Mouse (Mus musculus) cerebral cortex, adult 2 months (tissue): ENCODE measurements around the gene Cdh13.

Experiments used
- WGBS: fragments of 180-500 bp; shearing (Covaris S2); methylation state at CpG from one replicate; pipeline ENCODE4 v1.1.7; 2018; 5-methylcytosine and 5-hydroxymethylcytosine counted together

Gene Cdh13

GRCm38 (mm10) chr8:118296477-118296876 is 12.9 kb downstream of the Cdh13 start:
- WGBS: 99% methylated on average over 5 of the region's 5 CpGs

DNA sequence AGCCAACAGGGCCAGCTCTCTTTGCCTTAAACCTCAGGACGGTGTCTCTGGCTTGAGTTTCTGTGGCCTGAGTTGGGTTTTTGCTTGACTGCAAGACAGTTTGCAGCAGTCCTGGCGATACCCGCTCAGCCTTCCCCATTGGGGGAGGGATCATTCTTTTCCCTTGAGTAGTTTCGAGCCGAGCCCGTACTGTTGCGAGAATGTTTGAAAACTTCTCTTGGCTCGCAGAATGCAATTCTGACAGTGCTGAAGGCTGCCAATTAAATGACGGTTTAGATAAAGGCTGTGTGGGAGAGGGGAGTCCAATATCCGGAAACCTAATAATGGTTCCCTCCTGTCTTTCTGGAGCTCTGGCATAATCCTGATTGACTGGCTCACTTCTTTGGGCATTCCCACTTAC is 23.4 kb downstream of the Cdh13 start:
- WGBS: 79% methylated on average over 10 of the region's 10 CpGs

DNA sequence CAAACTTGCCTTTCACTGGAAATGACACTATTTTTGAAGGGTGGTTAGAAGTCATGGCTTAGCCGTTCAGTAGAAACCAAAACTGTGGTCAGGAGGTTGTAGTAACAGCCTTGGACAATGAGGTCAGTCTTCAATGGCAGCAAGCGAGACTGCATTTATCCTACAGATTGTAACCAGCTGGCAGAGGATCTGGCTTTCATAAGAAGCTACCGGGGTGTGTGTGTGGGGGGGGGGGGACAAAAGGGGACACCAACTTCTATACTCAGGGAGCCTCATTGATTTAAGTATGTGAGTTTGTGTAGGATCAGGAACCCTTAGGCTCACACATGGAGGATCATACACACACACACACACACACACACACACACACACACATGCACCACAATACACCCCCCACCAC is 25.6 kb downstream of the Cdh13 start:
- WGBS: 59% methylated on average over 3 of the region's 3 CpGs

GRCm38 (mm10) chr8:118313426-118314187 is 30.1 kb downstream of the Cdh13 start:
- 84% methylated on average over 17 of the region's 17 CpGs for WGBS

DNA sequence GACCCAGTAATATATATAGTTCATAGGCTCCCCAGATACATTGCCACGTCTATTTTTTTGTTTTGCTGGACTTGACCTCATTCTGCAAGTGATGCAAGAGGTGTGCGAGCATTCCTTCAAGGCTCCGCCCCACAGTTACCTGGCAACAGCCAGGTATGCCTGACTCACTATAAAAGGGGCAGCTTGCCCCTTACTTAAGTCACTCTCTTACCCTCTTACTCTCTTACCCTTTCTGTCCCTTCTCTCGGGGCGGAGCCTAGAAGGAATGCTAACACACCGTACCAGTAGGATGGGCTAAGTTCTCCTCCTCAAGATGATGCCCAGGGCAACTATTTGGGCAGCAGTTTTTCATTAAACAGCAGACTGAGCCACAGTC is 30.6 kb downstream of the Cdh13 start:
- WGBS: 90% methylated on average over 6 of the region's 6 CpGs

GRCm38 (mm10) chr8:118314932-118315331 is 31.4 kb downstream of the Cdh13 start:
- WGBS: 91% methylated on average over 7 of the region's 7 CpGs

DNA sequence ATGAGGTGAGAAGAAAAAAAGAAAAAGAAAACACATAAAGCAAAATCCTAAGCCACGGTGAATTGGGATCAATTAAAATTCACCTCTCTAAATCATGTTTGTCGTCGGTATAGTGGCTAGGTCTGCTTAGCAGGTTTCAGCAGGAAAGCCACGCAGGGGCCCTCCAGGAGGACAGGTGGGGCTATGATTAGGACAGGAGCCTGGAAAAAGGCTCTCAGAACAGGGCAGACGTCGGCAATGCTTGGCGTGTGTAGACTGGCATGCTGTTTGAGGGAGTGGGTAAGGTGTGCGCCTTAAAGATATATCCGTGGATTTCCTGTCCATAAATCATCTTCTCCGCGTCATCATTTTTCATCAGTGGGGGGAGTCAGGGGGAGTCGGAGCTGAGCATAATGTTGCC is 32.9 kb downstream of the Cdh13 start:
- 91% methylated on average over 12 of the region's 12 CpGs for whole genome bisulfite sequencing

DNA sequence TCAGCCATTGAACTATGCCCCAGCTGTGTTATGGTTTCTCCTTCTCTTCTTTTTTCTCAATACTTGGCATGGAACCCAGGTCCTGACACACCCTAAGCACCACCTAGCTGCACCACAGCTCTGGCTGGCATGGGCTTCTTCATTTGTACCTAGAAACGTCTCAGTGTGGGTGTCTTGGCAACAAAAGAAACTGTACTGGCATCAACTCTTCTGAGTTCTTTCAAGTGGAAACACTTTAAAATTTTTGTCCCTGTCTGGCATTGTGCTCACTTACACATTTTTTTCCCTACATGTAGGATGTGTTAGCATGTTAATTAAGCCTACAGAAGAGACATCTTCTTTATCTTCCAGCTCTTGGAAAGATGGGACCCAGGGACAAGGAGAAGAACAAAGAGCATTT is 37.0 kb downstream of the Cdh13 start:
- WGBS: 36% methylated on average over 1 of the region's 1 CpGs

- WGBS: 81% methylated on average over 3 of the region's 3 CpGs
Measured at GRCm38 (mm10) chr8:118323421-118323820, 39.9 kb downstream of the Cdh13 start.

GRCm38 (mm10) chr8:118334933-118335332 is 51.4 kb downstream of the Cdh13 start:
- 82% methylated on average over 7 of the region's 7 CpGs for WGBS

DNA sequence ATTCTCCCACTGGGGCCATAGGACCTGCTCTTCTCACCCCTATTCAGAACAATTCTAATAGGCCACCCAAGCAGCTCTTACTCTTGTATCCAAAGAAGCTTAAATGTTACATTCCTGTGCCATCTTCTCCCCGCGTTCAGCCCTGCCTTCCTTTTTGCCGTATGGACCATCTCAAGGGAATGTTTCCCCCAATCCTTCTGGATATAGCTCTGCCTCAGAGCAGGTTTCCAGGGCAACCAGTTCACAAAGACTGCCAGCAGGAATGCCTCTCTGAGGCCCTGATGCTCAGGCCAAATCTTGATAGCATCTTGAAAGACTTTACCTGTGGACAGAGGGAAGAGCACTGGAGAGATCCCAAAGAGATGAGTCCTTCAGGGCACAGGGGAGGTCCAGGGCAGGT is 56.2 kb downstream of the Cdh13 start:
- 37% methylated on average over 3 of the region's 3 CpGs for WGBS

GRCm38 (mm10) chr8:118343267-118343666 is 59.7 kb downstream of the Cdh13 start:
- 36% methylated on average over 4 of the region's 4 CpGs for WGBS

- 96% methylated on average over 9 of the region's 9 CpGs for WGBS
Measured at GRCm38 (mm10) chr8:118348710-118349489, 65.4 kb downstream of the Cdh13 start.

GRCm38 (mm10) chr8:118350136-118350535 is 66.6 kb downstream of the Cdh13 start:
- WGBS: 78% methylated on average over 7 of the region's 7 CpGs

- WGBS: 37% methylated on average over 4 of the region's 4 CpGs
Measured at GRCm38 (mm10) chr8:118353022-118353421, 69.5 kb downstream of the Cdh13 start.

DNA sequence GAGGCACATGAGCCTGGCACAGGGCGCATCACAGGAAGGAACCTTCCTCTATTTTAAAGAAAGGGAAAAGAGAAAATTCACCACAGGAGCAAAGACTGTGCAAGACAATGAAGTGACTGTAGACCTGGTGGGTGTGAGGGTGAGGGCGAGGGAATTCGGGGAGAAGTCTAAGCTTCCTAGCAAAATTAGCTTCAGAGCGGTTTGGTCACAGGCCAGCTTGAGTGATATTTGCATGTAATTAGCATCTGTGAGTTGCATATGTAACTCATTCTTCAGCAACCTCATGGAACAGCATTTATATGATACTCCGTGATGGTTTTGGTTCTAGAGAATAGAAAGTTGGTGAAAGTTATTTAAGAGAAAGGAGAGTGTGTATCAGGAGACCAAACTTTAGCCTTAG is 73.5 kb downstream of the Cdh13 start:
- 64% methylated on average over 5 of the region's 5 CpGs for WGBS

DNA sequence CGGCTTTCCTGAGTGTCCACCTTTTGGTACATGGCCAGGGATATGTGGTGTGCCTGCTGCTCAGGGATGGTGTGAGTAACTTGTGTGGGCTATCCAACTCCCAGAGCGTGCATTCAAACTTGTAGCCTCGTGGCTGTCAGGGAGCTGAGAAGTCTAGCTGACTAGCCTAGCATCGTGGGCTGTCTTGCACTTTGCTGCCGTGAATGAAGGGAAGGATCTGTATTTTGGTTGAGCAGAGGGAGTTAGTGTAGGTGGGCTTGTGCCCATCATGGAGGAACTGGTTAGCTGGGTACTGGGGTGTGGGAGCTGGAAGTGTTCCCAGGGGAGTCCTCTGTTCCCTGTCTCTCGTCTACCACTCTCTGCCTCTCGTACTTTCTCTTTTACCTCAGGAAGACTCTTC is 74.1 kb downstream of the Cdh13 start:
- 65% methylated on average over 7 of the region's 7 CpGs for WGBS

GRCm38 (mm10) chr8:118363781-118364180 is 80.2 kb downstream of the Cdh13 start:
- 53% methylated on average over 3 of the region's 3 CpGs for WGBS

DNA sequence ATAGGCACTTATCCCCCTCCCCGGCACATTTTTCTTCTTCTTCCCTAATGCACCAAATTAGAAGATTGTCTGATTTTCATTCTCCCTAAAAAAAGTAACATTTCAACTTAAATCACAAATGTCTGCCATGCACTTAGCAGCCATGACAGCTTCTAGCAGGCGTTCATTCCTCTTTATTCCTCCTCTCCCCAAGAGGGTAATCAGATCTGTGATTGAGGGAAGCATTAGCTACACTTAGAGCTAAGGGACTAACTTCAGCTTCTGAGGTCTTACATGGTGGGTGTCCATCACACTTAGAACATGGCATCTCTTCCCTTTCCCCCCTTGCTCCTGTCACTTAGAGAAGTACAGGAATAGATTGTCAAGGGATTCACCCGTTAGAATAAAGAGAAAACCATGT is 89.6 kb downstream of the Cdh13 start:
- WGBS: 80% methylated on average over 3 of the region's 3 CpGs

GRCm38 (mm10) chr8:118374738-118375137 is 91.2 kb downstream of the Cdh13 start:
- 40% methylated on average over 6 of the region's 6 CpGs for WGBS

DNA sequence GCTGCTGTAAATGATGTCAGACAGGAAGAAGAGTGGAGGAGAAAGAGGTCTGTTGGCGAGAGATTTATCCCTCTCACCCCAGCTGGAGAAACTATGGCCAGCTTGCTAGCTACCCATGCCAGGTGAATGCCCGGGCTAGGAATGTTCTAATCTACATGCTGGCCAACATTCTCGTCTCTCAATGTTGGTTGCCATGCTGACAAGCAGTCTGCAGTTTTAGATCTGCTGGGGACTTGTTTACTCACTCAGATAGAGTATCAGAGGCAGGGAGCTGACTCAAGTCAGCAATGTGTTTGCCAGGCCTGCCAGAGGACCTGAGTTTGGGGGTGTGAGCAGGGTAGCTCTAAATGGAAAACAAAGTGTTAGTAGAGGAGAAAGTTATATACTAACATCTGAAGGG is 93.3 kb downstream of the Cdh13 start:
- 42% methylated on average over 3 of the region's 3 CpGs for WGBS

- WGBS: 77% methylated on average over 8 of the region's 8 CpGs
Measured at GRCm38 (mm10) chr8:118378985-118379384, 95.5 kb downstream of the Cdh13 start.

DNA sequence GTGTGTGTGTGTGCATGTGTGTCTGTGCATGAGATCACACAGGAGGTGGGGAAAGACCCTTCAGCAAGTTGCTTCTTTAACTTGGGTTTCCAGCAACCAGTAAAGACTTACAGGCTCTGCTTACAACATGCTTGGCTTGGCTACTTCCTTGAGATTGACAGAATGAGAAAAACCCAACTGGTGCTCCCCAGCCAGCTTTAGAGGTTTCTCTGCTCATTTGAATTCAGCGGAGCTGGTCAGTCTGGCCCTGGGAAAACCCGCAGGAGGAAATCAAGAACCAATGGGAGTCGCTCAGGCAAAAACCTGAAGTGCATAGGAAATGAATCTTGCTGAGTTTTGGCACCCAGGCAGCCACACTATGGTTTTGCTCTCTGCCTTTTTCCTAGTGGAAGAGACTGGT is 96.1 kb downstream of the Cdh13 start:
- 52% methylated on average over 3 of the region's 3 CpGs for WGBS
